Mouse (Mus musculus) liver, adult 2 months (tissue): ENCODE data around the gene Msl1.

Experiments used
- CTCF ChIP-seq: fragments of 200-500 bp; IDR thresholded peaks from 2 replicates; pipeline ENCODE4 v1.5.1; 2011; ENCODE audit warnings: low read depth, low read length, control low read depth
- POLR2A ChIP-seq: fragments of 200-500 bp; IDR thresholded peaks from 2 replicates; pipeline ENCODE4 v1.6.1; 2011; ENCODE audit warnings: low read length, control low read depth; ENCODE audit not compliant: insufficient read depth; ENCODE audit errors: extremely low read depth

GRCm38 (mm10) chr11:98854116-98854515 lies 58.8 kb downstream of the Msl1 start:
- TF ChIP-seq POLR2A (no peak), CTCF (no peak)
